Mouse (Mus musculus): ENCODE measurements at regions not wholly inside any gene's neighbourhood (a gene's known extent, or its start where the extent isn't known, plus 50 kb on each side); places are given as distances from the start of the nearest gene placed in this dataset.
"Not testable (repeated sequence)": the region's sequence is repeated elsewhere in the genome, so short reads cannot be mapped to it uniquely, and the experiment has no call there.

- intact Hi-C loops (cut with DNase I): no loop called here
- H3K27me3 ChIP-seq (ENCODE audit: control insufficient read depth, insufficient read depth, low read length): no peaks in the 10 kb centered on the region
- H3K36me3 ChIP-seq (ENCODE audit: control insufficient read depth, insufficient read depth, low read length): no peaks in the 10 kb centered on the region
- no peak overlapping the region for H3K9ac ChIP-seq (ENCODE audit: low read depth, low read length)
- H3K4me1 ChIP-seq (ENCODE audit: control insufficient read depth, insufficient read depth, low read length): no peaks in the 10 kb centered on the region; the same call in 1 of the 2 replicates
- H3K27ac ChIP-seq: no peak overlapping the region
- DNase-seq: peak in 1 of 2 experiments; percentile 37
- no peak for TF ChIP-seq CTCF (IDR thresholded peaks at IDR 0.05)
- no peak for TF ChIP-seq POLR2A (IDR thresholded peaks at IDR 0.05; ENCODE audit: insufficient read depth, low read depth, low read length)
- TF ChIP-seq EP300 (IDR thresholded peaks at IDR 0.05; ENCODE audit: insufficient read depth, low read depth, low read length): no peak
- 44% methylated on average over 6 of the region's 6 CpGs for WGBS
- H3K4me3 ChIP-seq: no peak overlapping the region
- no peaks in the 10 kb centered on the region for H3K79me2 ChIP-seq (replicated peaks; ENCODE audit: control insufficient read depth, insufficient read depth, low read length)
Measured at GRCm38 (mm10) chr10:118947724-118948123, 77.7 kb upstream of the Dyrk2 start.

- Histone ChIP-seq H3K4me1 (ENCODE audit: control insufficient read depth, insufficient read depth, low read length) (no peaks in the 10 kb centered on the region; the same call in 1 of the 2 replicates), H3K79me2 (replicated peaks; ENCODE audit: control insufficient read depth, insufficient read depth, low read length) (no peaks in the 10 kb centered on the region), H3K27ac (no peak overlapping the region), H3K9ac (ENCODE audit: low read depth, low read length) (no peak overlapping the region), H3K27me3 (ENCODE audit: control insufficient read depth, insufficient read depth, low read length) (no peaks in the 10 kb centered on the region), H3K4me3 (no peak overlapping the region), H3K36me3 (ENCODE audit: control insufficient read depth, insufficient read depth, low read length) (no peaks in the 10 kb centered on the region)
- TF ChIP-seq EP300 (IDR thresholded peaks at IDR 0.05; ENCODE audit: insufficient read depth, low read depth, low read length) (no peak), POLR2A (IDR thresholded peaks at IDR 0.05; ENCODE audit: insufficient read depth, low read depth, low read length) (no peak), CTCF (IDR thresholded peaks at IDR 0.05) (no peak)
- intact Hi-C loops (cut with DNase I): no loop called here
- WGBS: 48% methylated on average over 9 of the region's 9 CpGs
- no peak for DNase-seq
Measured at GRCm38 (mm10) chr10:118947016-118947674, 77.1 kb upstream of the Dyrk2 start.

- no peak overlapping the region for H3K27ac ChIP-seq
- H3K9ac ChIP-seq (ENCODE audit: low read depth, low read length): no peak overlapping the region
- no peak overlapping the region for H3K4me3 ChIP-seq
- H3K27me3 ChIP-seq (ENCODE audit: control insufficient read depth, insufficient read depth, low read length): no peaks in the 10 kb centered on the region
- intact Hi-C loops (cut with DNase I): no loop called here
- WGBS: 89% methylated on average over 12 of the region's 12 CpGs
- TF ChIP-seq CTCF (IDR thresholded peaks at IDR 0.05): no peak
- TF ChIP-seq POLR2A (IDR thresholded peaks at IDR 0.05; ENCODE audit: insufficient read depth, low read depth, low read length): no peak
- TF ChIP-seq EP300 (IDR thresholded peaks at IDR 0.05; ENCODE audit: insufficient read depth, low read depth, low read length): no peak
- no peaks in the 10 kb centered on the region for H3K36me3 ChIP-seq (ENCODE audit: control insufficient read depth, insufficient read depth, low read length)
- DNase-seq: no peak
- H3K79me2 ChIP-seq (replicated peaks; ENCODE audit: control insufficient read depth, insufficient read depth, low read length): no peaks in the 10 kb centered on the region
- no peaks in the 10 kb centered on the region for H3K4me1 ChIP-seq (ENCODE audit: control insufficient read depth, insufficient read depth, low read length)
Measured at GRCm38 (mm10) chr10:118927316-118927715, 57.3 kb upstream of the Dyrk2 start.

GRCm38 (mm10) chr10:118923473-118924185 lies 53.6 kb upstream of the Dyrk2 start:
- 53% methylated on average over 15 of the region's 15 CpGs for whole genome bisulfite sequencing
- H3K27me3 ChIP-seq (ENCODE audit: control insufficient read depth, insufficient read depth, low read length): no peaks in the 10 kb centered on the region
- TF ChIP-seq POLR2A (IDR thresholded peaks at IDR 0.05; ENCODE audit: insufficient read depth, low read depth, low read length): no peak
- TF ChIP-seq CTCF (IDR thresholded peaks at IDR 0.05): no peak
- no peak for TF ChIP-seq EP300 (IDR thresholded peaks at IDR 0.05; ENCODE audit: insufficient read depth, low read depth, low read length)
- H3K27ac ChIP-seq: no peak overlapping the region
- DNase-seq: no peak
- no peaks in the 10 kb centered on the region for H3K36me3 ChIP-seq (ENCODE audit: control insufficient read depth, insufficient read depth, low read length)
- H3K79me2 ChIP-seq (replicated peaks; ENCODE audit: control insufficient read depth, insufficient read depth, low read length): no peaks in the 10 kb centered on the region
- intact Hi-C loops (cut with DNase I): no loop called here
- no peak overlapping the region for H3K4me3 ChIP-seq
- no peaks in the 10 kb centered on the region for H3K4me1 ChIP-seq (ENCODE audit: control insufficient read depth, insufficient read depth, low read length)
- H3K9ac ChIP-seq (ENCODE audit: low read depth, low read length): no peak overlapping the region

- DNase-seq; H3K36me3 ChIP-seq (ENCODE audit: control insufficient read depth, insufficient read depth, low read length); H3K27ac ChIP-seq; H3K4me1 ChIP-seq (ENCODE audit: control insufficient read depth, insufficient read depth, low read length); H3K9ac ChIP-seq (ENCODE audit: low read depth, low read length); H3K79me2 ChIP-seq (replicated peaks; ENCODE audit: control insufficient read depth, insufficient read depth, low read length); H3K4me3 ChIP-seq; intact Hi-C loops (cut with DNase I); H3K27me3 ChIP-seq (ENCODE audit: control insufficient read depth, insufficient read depth, low read length): not testable (repeated sequence)
Measured at GRCm38 (mm10) chr10:118922120-118922519, 52.1 kb upstream of the Dyrk2 start.

Measured in heart, adult 2 months (tissue).